Mouse (Mus musculus): ENCODE results near the gene Tlr4.

- TF ChIP-seq POLR2A (IDR thresholded peaks at IDR 0.05; ENCODE audit: borderline replicate concordance, extremely low read depth, low read depth, low read length) (no peak), CTCF (IDR thresholded peaks at IDR 0.05; ENCODE audit: insufficient read depth, low read length) (no peak)
These were observed 33.1 kb upstream of the Tlr4 start for GRCm38 (mm10) chr4:66794283-66794682.

Data from lung, adult 2 months (tissue).